Mouse (Mus musculus) CH12.LX (cell line): ENCODE measurements around the gene Gm17026. TPM values are rescaled to one million over a fixed set of nuclear protein-coding genes. Genes with fewer than 3 reads are reported as not detected.
"Not testable (repeated sequence)": the region's sequence is repeated elsewhere in the genome, so short reads cannot be mapped to it uniquely, and the experiment has no call there.

ENCODE experiments used
- DNase-seq: peaks from one replicate; pipeline ENCODE4 v3.0.0-alpha.2; 2013; ENCODE audit errors: extremely low read depth
- H3K27ac ChIP-seq: 2 replicates; pipeline ENCODE4 v1.5.1; 2012; ENCODE audit warnings: low read depth, mild to moderate bottlenecking, control low read depth, moderate library complexity; ENCODE audit not compliant: insufficient read depth
- H3K27me3 ChIP-seq: replicated peaks from 2 replicates; pipeline ENCODE3; 2012; ENCODE audit warnings: inconsistent platforms
- H3K36me3 ChIP-seq, 2 experiments: replicated peaks in 1 of 2; 2 replicates each; pipeline versions ENCODE3 to v1.6.1; 2012; ENCODE audit warnings: inconsistent platforms in 1 of 2, low read length in 1 of 2, mild to moderate bottlenecking in 1 of 2, mixed read lengths in 1 of 2, moderate library complexity in 1 of 2; ENCODE audit not compliant: control insufficient read depth in 1 of 2, insufficient read depth in 1 of 2
- H3K4me1 ChIP-seq, 2 experiments: 2 replicates each; pipeline ENCODE4 v1.6.1; 2012; ENCODE audit warnings: inconsistent platforms in 1 of 2, moderate library complexity in 1 of 2; ENCODE audit not compliant: insufficient read depth in 2 of 2, control insufficient read depth in 1 of 2
- H3K4me2 ChIP-seq: 2 replicates; pipeline ENCODE4 v1.6.1; 2012; ENCODE audit warnings: low read depth, mild to moderate bottlenecking, control low read depth; ENCODE audit not compliant: poor library complexity, insufficient read depth, severe bottlenecking
- H3K4me3 ChIP-seq, 3 experiments: fragments of 150-350 bp in 1 of 3; sonication (generic) in 1 of 3; replicated peaks in 1 of 3; 2 replicates each; pipeline versions ENCODE3 to v1.5.1; 2011 to 2012; ENCODE audit warnings: low read depth in 2 of 3, low read length in 2 of 3, mild to moderate bottlenecking in 2 of 3, moderate library complexity in 2 of 3, control low read depth in 1 of 3, improper control_type of control experiment in 1 of 3, inconsistent platforms in 1 of 3, mixed read lengths in 1 of 3; ENCODE audit not compliant: poor library complexity in 1 of 3
- H3K79me2 ChIP-seq: replicated peaks from 2 replicates; pipeline ENCODE4 v1.6.1; 2012; ENCODE audit warnings: mild to moderate bottlenecking, moderate library complexity; ENCODE audit not compliant: control insufficient read depth, poor library complexity, insufficient read depth, severe bottlenecking; ENCODE audit errors: extremely low read depth
- H3K9ac ChIP-seq: 2 replicates; pipeline ENCODE4 v1.6.1; 2012; ENCODE audit warnings: low read depth, mild to moderate bottlenecking, control low read depth, moderate library complexity; ENCODE audit not compliant: insufficient read depth
- H3K9me3 ChIP-seq: replicated peaks from 2 replicates; pipeline ENCODE3; 2012; ENCODE audit warnings: low read length, inconsistent platforms, mixed read lengths
- dilution Hi-C: fragments of 300-500 bp; cut with MboI; formaldehyde crosslinking; loops from 2 replicates; pipeline ENCODE4 v1.14.3; 2020; ENCODE audit warnings: low sequenced_read_pairs; ENCODE audit not compliant: extremely low pct_unique_long_range_greater_than_20kb, extremely low pct_ligation_motif_present
- in situ Hi-C: fragments of 300-500 bp; cut with MboI; formaldehyde crosslinking; loops from 3 replicates; pipeline ENCODE4 v1.14.3; 2019; ENCODE audit warnings: low sequenced_read_pairs, low pct_ligation_motif_present, low pct_unique_long_range_greater_than_20kb, mixed read lengths
- polyA plus RNA-seq: library from polyadenylated mRNA; unstranded; fragments of >175 nt; gene quantifications from 2 replicates; pipeline ENCODE4 v1.2.1, GENCODE M21; 2012; ENCODE audit warnings: low read depth; ENCODE audit not compliant: insufficient read length
- total RNA-seq, 2 experiments: library from RNA; depleted of rRNA; stranded (reverse); fragments of 300-350 nt in 1 of 2; fragments of >200 nt in 1 of 2; gene quantifications; 2 replicates each; pipeline ENCODE4 v1.2.3; 2012 to 2014

Gene Gm17026
- total RNA-seq (2012; rRNA removed) = not detected in 2 replicates
- not detected in 2 replicates for total RNA-seq (2014; rRNA removed)
- polyA plus RNA-seq = not detected in 2 replicates

DNA sequence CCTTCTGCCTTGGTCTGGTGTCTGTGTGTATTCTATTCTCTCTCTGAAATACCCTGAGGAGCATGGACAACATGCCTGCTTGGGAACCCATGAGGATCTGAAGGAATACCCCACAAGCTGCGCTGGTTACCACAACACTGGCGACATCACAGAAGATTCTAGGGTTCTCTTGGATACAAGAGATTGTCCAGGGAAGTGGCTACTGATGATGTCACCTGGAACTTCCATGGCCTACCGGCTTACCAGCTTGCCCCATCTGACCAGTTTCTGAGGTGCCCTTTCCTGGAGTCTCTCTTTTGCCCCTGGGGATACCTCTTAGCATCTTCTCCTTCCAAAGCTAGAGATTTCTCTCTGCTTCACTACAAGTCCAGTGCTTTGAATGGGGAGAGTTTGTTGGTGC lies at the start of gene Gm17026:
Gene Gm17026, minus strand, starts transcription at position 101 of the 400 bp plus-strand sequence.
- H3K4me3 ChIP-seq, H3K27ac ChIP-seq, DNase-seq, H3K79me2 ChIP-seq, dilution Hi-C loops, H3K36me3 ChIP-seq, H3K4me2 ChIP-seq, H3K4me1 ChIP-seq, H3K27me3 ChIP-seq, H3K9me3 ChIP-seq, H3K9ac ChIP-seq, in situ Hi-C loops: not testable (repeated sequence)

DNA sequence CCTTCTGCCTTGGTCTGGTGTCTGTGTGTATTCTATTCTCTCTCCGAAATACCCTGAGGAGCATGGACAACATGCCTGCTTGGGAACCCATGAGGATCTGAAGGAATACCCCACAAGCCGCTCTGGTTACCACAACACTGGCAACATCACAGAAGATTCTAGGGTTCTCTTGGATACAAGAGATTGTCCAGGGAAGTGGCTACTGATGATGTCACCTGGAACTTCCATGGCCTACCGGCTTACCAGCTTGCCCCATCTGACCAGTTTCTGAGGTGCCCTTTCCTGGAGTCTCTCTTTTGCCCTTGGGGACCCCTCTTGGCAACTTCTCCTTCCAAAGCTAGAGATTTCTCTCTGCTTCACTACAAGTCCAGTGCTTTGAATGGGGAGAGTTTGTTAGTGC lies 37.4 kb upstream of the Gm17026 start, which contains the start of gene Gm9611:
Gene Gm9611, minus strand, starts transcription at position 101 of the 400 bp plus-strand sequence.
- H3K27me3 ChIP-seq, H3K9ac ChIP-seq, H3K4me3 ChIP-seq, H3K36me3 ChIP-seq, dilution Hi-C loops, H3K79me2 ChIP-seq, DNase-seq, H3K4me2 ChIP-seq, H3K27ac ChIP-seq, H3K4me1 ChIP-seq, H3K9me3 ChIP-seq, in situ Hi-C loops: not testable (repeated sequence)

DNA sequence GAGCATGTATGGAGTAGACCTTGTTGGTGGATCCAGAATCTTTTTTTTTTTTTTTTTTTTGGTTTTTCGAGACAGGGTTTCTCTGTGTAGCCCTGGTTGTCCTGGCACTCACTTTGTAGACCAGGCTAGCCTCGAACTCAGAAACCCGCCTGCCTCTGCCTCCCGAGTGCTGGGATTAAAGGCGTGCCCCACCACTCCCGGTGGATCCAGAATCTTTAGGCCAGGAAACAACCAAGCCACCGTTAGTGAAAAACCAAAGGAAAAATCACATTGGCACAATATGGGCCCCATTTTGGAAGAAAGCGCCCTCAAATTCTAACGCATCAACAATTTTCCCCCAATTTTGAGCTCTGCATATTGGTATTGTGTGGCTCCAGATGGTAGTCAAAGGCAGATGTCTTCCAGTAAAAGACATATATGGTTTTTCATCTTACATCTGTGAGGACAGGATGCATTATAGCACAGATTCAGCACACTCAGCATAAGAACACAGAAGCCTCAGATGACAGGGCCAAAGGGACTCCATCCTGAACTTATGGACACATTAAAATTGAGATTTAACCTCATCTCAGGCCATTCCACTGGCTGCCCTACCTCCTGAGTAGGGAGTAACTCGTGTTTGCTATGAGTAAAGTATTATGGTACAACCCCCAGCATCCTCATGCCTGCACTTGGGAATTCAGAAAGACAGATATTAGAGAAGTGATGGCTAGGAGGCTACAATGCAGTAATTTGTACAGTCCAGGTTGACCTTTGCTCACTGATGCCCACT lies 42.9 kb downstream of the Gm17026 start:
- in situ Hi-C loops, H3K9ac ChIP-seq, H3K79me2 ChIP-seq, H3K4me2 ChIP-seq, H3K27me3 ChIP-seq, H3K4me3 ChIP-seq, dilution Hi-C loops, DNase-seq, H3K9me3 ChIP-seq, H3K36me3 ChIP-seq, H3K4me1 ChIP-seq, H3K27ac ChIP-seq: not testable (repeated sequence)

Other genes starting within 250 kb of the Gm17026 start
- not detected in 2 replicates for gene Gm7951, start 142.7 kb downstream of the Gm17026 start, total RNA-seq (2012; rRNA removed)
- gene Gm7951, start 142.7 kb downstream of the Gm17026 start, total RNA-seq (2014; rRNA removed) = not detected in 2 replicates
- gene Gm7951, start 142.7 kb downstream of the Gm17026 start, polyA plus RNA-seq = not detected in 2 replicates
- not detected in 2 replicates for gene Gm17027, start 97.4 kb downstream of the Gm17026 start, total RNA-seq (2012; rRNA removed)
- not detected in 2 replicates for gene Gm17027, start 97.4 kb downstream of the Gm17026 start, total RNA-seq (2014; rRNA removed)
- gene Gm17027, start 97.4 kb downstream of the Gm17026 start, polyA plus RNA-seq = not detected in 2 replicates
- gene Gm3573, start 69.3 kb downstream of the Gm17026 start, total RNA-seq (2012; rRNA removed) = not detected in 2 replicates
- gene Gm3573, start 69.3 kb downstream of the Gm17026 start, total RNA-seq (2014; rRNA removed) = not detected in 2 replicates
- gene Gm3573, start 69.3 kb downstream of the Gm17026 start, polyA plus RNA-seq = not detected in 2 replicates
- not detected in 2 replicates for gene Gm9611, start 37.3 kb upstream of the Gm17026 start, total RNA-seq (2012; rRNA removed)
- not detected in 2 replicates for gene Gm9611, start 37.3 kb upstream of the Gm17026 start, total RNA-seq (2014; rRNA removed)
- not detected in 2 replicates for gene Gm9611, start 37.3 kb upstream of the Gm17026 start, polyA plus RNA-seq
- not detected in 2 replicates for gene Gm7995, start 50.2 kb upstream of the Gm17026 start, total RNA-seq (2012; rRNA removed)
- gene Gm7995, start 50.2 kb upstream of the Gm17026 start, total RNA-seq (2014; rRNA removed) = not detected in 2 replicates
- not detected in 2 replicates for gene Gm7995, start 50.2 kb upstream of the Gm17026 start, polyA plus RNA-seq
- not detected in 2 replicates for gene Gm8005, start 179.6 kb upstream of the Gm17026 start, total RNA-seq (2012; rRNA removed)
- not detected in 2 replicates for gene Gm8005, start 179.6 kb upstream of the Gm17026 start, total RNA-seq (2014; rRNA removed)
- gene Gm8005, start 179.6 kb upstream of the Gm17026 start, polyA plus RNA-seq = not detected in 2 replicates
- not detected in 2 replicates for gene Gm8011, start 203.8 kb upstream of the Gm17026 start, total RNA-seq (2012; rRNA removed)
- not detected in 2 replicates for gene Gm8011, start 203.8 kb upstream of the Gm17026 start, total RNA-seq (2014; rRNA removed)
- gene Gm8011, start 203.8 kb upstream of the Gm17026 start, polyA plus RNA-seq = not detected in 2 replicates
- gene Gm8020, start 242.3 kb upstream of the Gm17026 start, total RNA-seq (2012; rRNA removed) = not detected in 2 replicates
- not detected in 2 replicates for gene Gm8020, start 242.3 kb upstream of the Gm17026 start, total RNA-seq (2014; rRNA removed)
- gene Gm8020, start 242.3 kb upstream of the Gm17026 start, polyA plus RNA-seq = not detected in 2 replicates